Mouse (Mus musculus) thymus, postnatal 14 days (tissue): ENCODE data around the gene Zbtb40.

Experiments used
- DNase-seq: peaks from one replicate; pipeline ENCODE4 v3.0.0; 2021

Zbtb40 gene

GRCm38 (mm10) chr4:137032456-137032855, 16.1 kb downstream of the Zbtb40 start:
- DNase-seq, result no peak

- no peak for DNase-seq
Measured at GRCm38 (mm10) chr4:137031319-137031718, 17.3 kb downstream of the Zbtb40 start.

- no peak for DNase-seq
Measured at GRCm38 (mm10) chr4:137029348-137029747, 19.3 kb downstream of the Zbtb40 start.

- DNase-seq, result no peak
Measured at GRCm38 (mm10) chr4:137027051-137027450, 21.6 kb downstream of the Zbtb40 start.

- no peak for DNase-seq
Measured at GRCm38 (mm10) chr4:137025570-137025969, 23.0 kb downstream of the Zbtb40 start.

- DNase-seq, result no peak
Measured at GRCm38 (mm10) chr4:137025133-137025532, 23.5 kb downstream of the Zbtb40 start.

- DNase-seq, result no peak
Measured at GRCm38 (mm10) chr4:137020065-137020464, 28.5 kb downstream of the Zbtb40 start.

- no peak for DNase-seq
Measured at GRCm38 (mm10) chr4:137015934-137016333, 32.7 kb downstream of the Zbtb40 start.

GRCm38 (mm10) chr4:137015476-137015856, 33.1 kb downstream of the Zbtb40 start:
- no peak for DNase-seq

GRCm38 (mm10) chr4:137014654-137015475, 33.7 kb downstream of the Zbtb40 start:
- DNase-seq, result no peak

- no peak for DNase-seq
Measured at GRCm38 (mm10) chr4:137014124-137014523, 34.5 kb downstream of the Zbtb40 start.

GRCm38 (mm10) chr4:137006966-137007365, 41.6 kb downstream of the Zbtb40 start:
- DNase-seq, result no peak

GRCm38 (mm10) chr4:137001825-137002224, 46.8 kb downstream of the Zbtb40 start:
- DNase-seq, result no peak

- DNase-seq, result no peak
Measured at GRCm38 (mm10) chr4:137001020-137001419, 47.6 kb downstream of the Zbtb40 start.

- DNase-seq, result no peak
Measured at GRCm38 (mm10) chr4:136998371-136998770, 50.2 kb downstream of the Zbtb40 start.

- no peak for DNase-seq
Measured at GRCm38 (mm10) chr4:136997723-136998345, 50.8 kb downstream of the Zbtb40 start.

- DNase-seq, result no peak
Measured at GRCm38 (mm10) chr4:136996933-136997332, 51.7 kb downstream of the Zbtb40 start.

- no peak for DNase-seq
Measured at GRCm38 (mm10) chr4:136995361-136995760, 53.2 kb downstream of the Zbtb40 start.

- no peak for DNase-seq
Measured at GRCm38 (mm10) chr4:136981993-136982695, 66.5 kb downstream of the Zbtb40 start.

- DNase-seq, result no peak
Measured at GRCm38 (mm10) chr4:136981347-136981746, 67.3 kb downstream of the Zbtb40 start.

GRCm38 (mm10) chr4:136980921-136981320, 67.7 kb downstream of the Zbtb40 start:
- DNase-seq, result no peak

GRCm38 (mm10) chr4:136977244-136977643, 71.4 kb downstream of the Zbtb40 start:
- DNase-seq, result no peak

GRCm38 (mm10) chr4:136970939-136971338, 77.7 kb downstream of the Zbtb40 start:
- peak; percentile 39 for DNase-seq
